Mouse (Mus musculus) stomach, embryonic 15.5 days (tissue): ENCODE data around the gene Wars. TPM values are rescaled to one million over a fixed set of nuclear protein-coding genes. Genes with fewer than 3 reads are reported as not detected.

Source experiments
- ATAC-seq: fragments of 200-750 bp; cut with Nextera tagmentation; 2 replicates; pipeline ENCODE4 v1.8.0; 2017; ENCODE audit warnings: low read depth, moderate number of reproducible peaks, moderate TSS enrichment; ENCODE audit not compliant: insufficient read depth, low FRiP score
- H3K27ac ChIP-seq: fragments of 300-500 bp; sonication (generic); 2 replicates; pipeline ENCODE4 v1.5.1; 2015; ENCODE audit warnings: mild to moderate bottlenecking, inconsistent platforms
- H3K27me3 ChIP-seq: fragments of 300-500 bp; sonication (generic); replicated peaks from 2 replicates; pipeline ENCODE4 v1.6.1; 2015; ENCODE audit warnings: inconsistent platforms
- H3K36me3 ChIP-seq: fragments of 300-500 bp; sonication (generic); 2 replicates; pipeline ENCODE4 v1.6.1; 2015; ENCODE audit warnings: inconsistent platforms
- H3K4me1 ChIP-seq: fragments of 300-500 bp; sonication (generic); 2 replicates; pipeline ENCODE4 v1.6.1; 2015; ENCODE audit warnings: inconsistent platforms
- H3K4me2 ChIP-seq: fragments of 300-500 bp; sonication (generic); 2 replicates; pipeline ENCODE4 v1.6.1; 2015; ENCODE audit warnings: mild to moderate bottlenecking, inconsistent platforms
- H3K4me3 ChIP-seq: fragments of 300-500 bp; sonication (generic); replicated peaks from 2 replicates; pipeline ENCODE4 v1.5.1; 2015; ENCODE audit warnings: inconsistent platforms
- H3K9ac ChIP-seq: fragments of 300-500 bp; sonication (generic); 2 replicates; pipeline ENCODE4 v1.6.1; 2015; ENCODE audit warnings: inconsistent platforms
- H3K9me3 ChIP-seq: fragments of 300-500 bp; sonication (generic); 2 replicates; pipeline ENCODE4 v1.6.1; 2016; ENCODE audit warnings: inconsistent platforms
- WGBS: fragments of 180-500 bp; shearing (Covaris S2); methylation state at CpG from one replicate; pipeline ENCODE4 v1.1.7; 2015; 5-methylcytosine and 5-hydroxymethylcytosine counted together
- polyA plus RNA-seq: library from polyadenylated mRNA; unstranded; fragments of >200 nt; fragmentation: Nextera tagmentation; extraction: Ambion mirVana; gene quantifications from 2 replicates; pipeline ENCODE4 v1.2.1, GENCODE M21; 2015

Wars gene
- polyA plus RNA-seq, 1 experiment from 2014 or later, result 91.1 TPM

GRCm38 (mm10) chr12:108832851-108833250, 61.1 kb downstream of the Wars start:
- Histone ChIP-seq H3K9me3 (no peaks in the 10 kb centered on the region), H3K4me2 (no peak overlapping the region), H3K4me3 (no peak overlapping the region), H3K36me3 (peaks cover 4% of the 10 kb centered on the region; the same call in 1 of the 2 replicates), H3K9ac (no peak overlapping the region), H3K27me3 (no peaks in the 10 kb centered on the region), H3K27ac (no peak overlapping the region), H3K4me1 (peaks cover 25% of the 10 kb centered on the region)
- 91% methylated on average over 8 of the region's 8 CpGs for WGBS
- ATAC-seq, result no peak

GRCm38 (mm10) chr12:108831966-108832643, 61.9 kb downstream of the Wars start:
- no peak overlapping the region for H3K4me2 ChIP-seq

GRCm38 (mm10) chr12:108830358-108830757, 63.6 kb downstream of the Wars start:
- Histone ChIP-seq H3K27ac (no peak overlapping the region), H3K9me3 (no peaks in the 10 kb centered on the region), H3K4me1 (peaks cover 8% of the 10 kb centered on the region), H3K4me3 (no peak overlapping the region), H3K27me3 (no peaks in the 10 kb centered on the region), H3K9ac (no peak overlapping the region), H3K4me2 (no peak overlapping the region), H3K36me3 (peaks cover 10% of the 10 kb centered on the region; the same call in 1 of the 2 replicates)
- ATAC-seq, result no peak
- 77% methylated on average over 6 of the region's 6 CpGs for WGBS

More at GRCm38 (mm10) chr12:108831966-108832643, 61.9 kb downstream of the Wars start:
- no peaks in the 10 kb centered on the region for H3K9me3 ChIP-seq
- H3K4me1 ChIP-seq, result peaks cover 18% of the 10 kb centered on the region
- ATAC-seq, result no peak
- H3K27me3 ChIP-seq, result no peaks in the 10 kb centered on the region
- no peak overlapping the region for H3K4me3 ChIP-seq
- H3K27ac ChIP-seq, result no peak overlapping the region
- H3K36me3 ChIP-seq, result peaks cover 9% of the 10 kb centered on the region; the same call in 1 of the 2 replicates
- no peak overlapping the region for H3K9ac ChIP-seq
- WGBS, result 55% methylated on average over 9 of the region's 9 CpGs

- Histone ChIP-seq H3K9me3 (no peaks in the 10 kb centered on the region), H3K27ac (no peak overlapping the region), H3K9ac (no peak overlapping the region), H3K4me2 (no peak overlapping the region), H3K27me3 (no peaks in the 10 kb centered on the region), H3K4me3 (no peak overlapping the region), H3K36me3 (peaks cover 10% of the 10 kb centered on the region; the same call in 1 of the 2 replicates), H3K4me1 (0 out of 2 replicates have a peak, but pooled peaks cover 2% of the 10 kb centered on the region)
- WGBS, result 74% methylated on average over 5 of the region's 5 CpGs
- no peak for ATAC-seq
Measured at GRCm38 (mm10) chr12:108829636-108830035, 64.3 kb downstream of the Wars start.

GRCm38 (mm10) chr12:108827641-108828040, 66.3 kb downstream of the Wars start:
- Histone ChIP-seq H3K4me2 (no peak overlapping the region), H3K4me1 (no peaks in the 10 kb centered on the region), H3K9me3 (no peaks in the 10 kb centered on the region), H3K36me3 (peaks cover 10% of the 10 kb centered on the region; the same call in 1 of the 2 replicates), H3K9ac (no peak overlapping the region), H3K27me3 (no peaks in the 10 kb centered on the region), H3K4me3 (no peak overlapping the region), H3K27ac (no peak overlapping the region)
- ATAC-seq, result no peak
- WGBS, result 86% methylated on average over 6 of the region's 6 CpGs

- H3K4me3 ChIP-seq, result no peak overlapping the region
- H3K36me3 ChIP-seq, result peaks cover 10% of the 10 kb centered on the region; the same call in 1 of the 2 replicates
- no peaks in the 10 kb centered on the region for H3K27me3 ChIP-seq
- no peak overlapping the region for H3K4me2 ChIP-seq
- no peaks in the 10 kb centered on the region for H3K9me3 ChIP-seq
- WGBS, result 94% methylated on average over 28 of the region's 28 CpGs
- ATAC-seq, result no peak
- no peak overlapping the region for H3K27ac ChIP-seq
- no peaks in the 10 kb centered on the region for H3K4me1 ChIP-seq
- H3K9ac ChIP-seq, result no peak overlapping the region
Measured at GRCm38 (mm10) chr12:108826958-108827535, 66.9 kb downstream of the Wars start.

- peaks cover 10% of the 10 kb centered on the region; the same call in 1 of the 2 replicates for H3K36me3 ChIP-seq
- H3K27ac ChIP-seq, result no peak overlapping the region
- H3K4me3 ChIP-seq, result no peak overlapping the region
- no peaks in the 10 kb centered on the region for H3K27me3 ChIP-seq
- WGBS, result 95% methylated on average over 19 of the region's 19 CpGs
- no peaks in the 10 kb centered on the region for H3K9me3 ChIP-seq
- no peak for ATAC-seq
- H3K9ac ChIP-seq, result no peak overlapping the region
- no peaks in the 10 kb centered on the region for H3K4me1 ChIP-seq
- no peak overlapping the region for H3K4me2 ChIP-seq
Measured at GRCm38 (mm10) chr12:108826282-108826957, 67.6 kb downstream of the Wars start.

GRCm38 (mm10) chr12:108825561-108826224, 68.3 kb downstream of the Wars start:
- 90% methylated on average over 13 of the region's 13 CpGs for WGBS

GRCm38 (mm10) chr12:108824225-108824874, 69.6 kb downstream of the Wars start:
- Histone ChIP-seq H3K36me3 (peaks cover 10% of the 10 kb centered on the region; the same call in 1 of the 2 replicates), H3K9me3 (no peaks in the 10 kb centered on the region), H3K4me3 (no peak overlapping the region), H3K4me1 (no peaks in the 10 kb centered on the region), H3K27me3 (no peaks in the 10 kb centered on the region), H3K27ac (no peak overlapping the region), H3K4me2 (no peak overlapping the region), H3K9ac (no peak overlapping the region)
- 81% methylated on average over 15 of the region's 15 CpGs for WGBS
- ATAC-seq, result no peak

More at GRCm38 (mm10) chr12:108825561-108826224, 68.3 kb downstream of the Wars start:
- peaks cover 10% of the 10 kb centered on the region; the same call in 1 of the 2 replicates for H3K36me3 ChIP-seq
- H3K9ac ChIP-seq, result no peak overlapping the region
- no peak overlapping the region for H3K27ac ChIP-seq
- H3K9me3 ChIP-seq, result no peaks in the 10 kb centered on the region
- no peak for ATAC-seq
- no peak overlapping the region for H3K4me3 ChIP-seq
- no peaks in the 10 kb centered on the region for H3K4me1 ChIP-seq
- H3K4me2 ChIP-seq, result no peak overlapping the region
- H3K27me3 ChIP-seq, result no peaks in the 10 kb centered on the region

GRCm38 (mm10) chr12:108823036-108823435, 70.9 kb downstream of the Wars start:
- 59% methylated on average over 8 of the region's 8 CpGs for WGBS
- Histone ChIP-seq H3K4me3 (no peak overlapping the region), H3K4me2 (no peak overlapping the region), H3K27me3 (no peaks in the 10 kb centered on the region), H3K4me1 (no peaks in the 10 kb centered on the region), H3K27ac (no peak overlapping the region), H3K9me3 (no peaks in the 10 kb centered on the region), H3K9ac (no peak overlapping the region), H3K36me3 (0 out of 2 replicates have a peak, but pooled peaks cover 6% of the 10 kb centered on the region)
- ATAC-seq, result no peak

- H3K4me3 ChIP-seq, result no peak overlapping the region
- no peak overlapping the region for H3K27ac ChIP-seq
- H3K4me2 ChIP-seq, result no peak overlapping the region
- no peaks in the 10 kb centered on the region for H3K27me3 ChIP-seq
- WGBS, result 83% methylated on average over 4 of the region's 4 CpGs
- peaks cover 15% of the 10 kb centered on the region for H3K36me3 ChIP-seq
- no peak overlapping the region for H3K9ac ChIP-seq
- H3K9me3 ChIP-seq, result no peaks in the 10 kb centered on the region
- ATAC-seq, result no peak
- H3K4me1 ChIP-seq, result no peaks in the 10 kb centered on the region
Measured at GRCm38 (mm10) chr12:108820461-108820860, 73.5 kb downstream of the Wars start.
